Mouse (Mus musculus): ENCODE results near the gene Myo5c. TPM values are rescaled to one million over a fixed set of nuclear protein-coding genes. Genes with fewer than 3 reads are reported as not detected.

The Myo5c gene
- polyA plus RNA-seq, 1 experiment from 2014 or later: 0.21 TPM

- H3K4me3 ChIP-seq: peak overlapping the region; percentile 77
- no peaks in the 10 kb centered on the region for H3K27me3 ChIP-seq
- H3K27ac ChIP-seq: peak overlapping the region; percentile 71
- WGBS: under 1% methylated on average over 49 of the region's 52 CpGs
- H3K9me3 ChIP-seq (replicated peaks): no peaks in the 10 kb centered on the region
- peak overlapping the region; percentile 83 for H3K4me2 ChIP-seq
- peaks cover 18% of the 10 kb centered on the region for H3K4me1 ChIP-seq
- H3K36me3 ChIP-seq (ENCODE audit: poor library complexity, severe bottlenecking): no peaks in the 10 kb centered on the region
- peak; percentile 87 for ATAC-seq
- peak overlapping the region; percentile 82 for H3K9ac ChIP-seq
Measured at GRCm38 (mm10) chr9:75313832-75314516, 82.2 kb downstream of the Myo5c start.

GRCm38 (mm10) chr9:75314517-75315105 is 82.8 kb downstream of the Myo5c start:
- H3K9ac ChIP-seq: peak overlapping the region; percentile 82
- H3K9me3 ChIP-seq (replicated peaks): no peaks in the 10 kb centered on the region
- no peaks in the 10 kb centered on the region for H3K36me3 ChIP-seq (ENCODE audit: poor library complexity, severe bottlenecking)
- H3K27ac ChIP-seq: peak overlapping the region; percentile 71
- ATAC-seq: peak; percentile 28
- peaks cover 18% of the 10 kb centered on the region for H3K4me1 ChIP-seq
- no peaks in the 10 kb centered on the region for H3K27me3 ChIP-seq
- H3K4me3 ChIP-seq: peak overlapping the region; percentile 77
- H3K4me2 ChIP-seq: peak overlapping the region; percentile 83
- 2% methylated on average over 22 of the region's 22 CpGs for WGBS

- H3K36me3 ChIP-seq (ENCODE audit: poor library complexity, severe bottlenecking): no peaks in the 10 kb centered on the region
- H3K9ac ChIP-seq: peak overlapping the region; percentile 82
- peak overlapping the region; percentile 77 for H3K4me3 ChIP-seq
- no peak for ATAC-seq
- H3K27ac ChIP-seq: no peak overlapping the region
- H3K4me2 ChIP-seq: peak overlapping the region; percentile 83
- H3K27me3 ChIP-seq: no peaks in the 10 kb centered on the region
- H3K9me3 ChIP-seq (replicated peaks): no peaks in the 10 kb centered on the region
- 72% methylated on average over 3 of the region's 3 CpGs for WGBS
- H3K4me1 ChIP-seq: peaks cover 18% of the 10 kb centered on the region
Measured at GRCm38 (mm10) chr9:75315238-75315637, 83.4 kb downstream of the Myo5c start.

GRCm38 (mm10) chr9:75316771-75317170 is 85.0 kb downstream of the Myo5c start:
- ATAC-seq: no peak
- whole genome bisulfite sequencing: 87% methylated on average over 6 of the region's 6 CpGs

GRCm38 (mm10) chr9:75318196-75318595 is 86.4 kb downstream of the Myo5c start:
- H3K9me3 ChIP-seq (replicated peaks): no peaks in the 10 kb centered on the region
- no peak for ATAC-seq
- peaks cover 18% of the 10 kb centered on the region for H3K4me1 ChIP-seq
- H3K4me2 ChIP-seq: no peak overlapping the region
- WGBS: 97% methylated on average over 2 of the region's 2 CpGs
- no peak overlapping the region for H3K27ac ChIP-seq
- no peaks in the 10 kb centered on the region for H3K36me3 ChIP-seq (ENCODE audit: poor library complexity, severe bottlenecking)
- no peak overlapping the region for H3K4me3 ChIP-seq
- no peak overlapping the region for H3K9ac ChIP-seq
- no peaks in the 10 kb centered on the region for H3K27me3 ChIP-seq

More at GRCm38 (mm10) chr9:75316771-75317170, 85.0 kb downstream of the Myo5c start:
- no peak overlapping the region for H3K4me3 ChIP-seq
- H3K27ac ChIP-seq: no peak overlapping the region
- H3K9ac ChIP-seq: no peak overlapping the region
- H3K9me3 ChIP-seq (replicated peaks): no peaks in the 10 kb centered on the region
- no peaks in the 10 kb centered on the region for H3K36me3 ChIP-seq (ENCODE audit: poor library complexity, severe bottlenecking)
- no peaks in the 10 kb centered on the region for H3K27me3 ChIP-seq
- H3K4me2 ChIP-seq: no peak overlapping the region
- peaks cover 18% of the 10 kb centered on the region for H3K4me1 ChIP-seq

GRCm38 (mm10) chr9:75319365-75319764 is 87.5 kb downstream of the Myo5c start:
- no peak for ATAC-seq
- 85% methylated on average over 3 of the region's 3 CpGs for WGBS

GRCm38 (mm10) chr9:75322099-75322885 is 90.5 kb downstream of the Myo5c start:
- H3K36me3 ChIP-seq (ENCODE audit: poor library complexity, severe bottlenecking): peaks cover 12% of the 10 kb centered on the region; the same call in 1 of the 2 replicates
- no peak overlapping the region for H3K9ac ChIP-seq
- no peaks in the 10 kb centered on the region for H3K9me3 ChIP-seq (replicated peaks)
- H3K27ac ChIP-seq: no peak overlapping the region
- no peak overlapping the region for H3K4me2 ChIP-seq
- H3K4me1 ChIP-seq: no peaks in the 10 kb centered on the region
- no peak overlapping the region for H3K4me3 ChIP-seq
- ATAC-seq: no peak
- 87% methylated on average over 13 of the region's 13 CpGs for WGBS
- H3K27me3 ChIP-seq: no peaks in the 10 kb centered on the region

More at GRCm38 (mm10) chr9:75319365-75319764, 87.5 kb downstream of the Myo5c start:
- no peak overlapping the region for H3K4me3 ChIP-seq
- no peaks in the 10 kb centered on the region for H3K36me3 ChIP-seq (ENCODE audit: poor library complexity, severe bottlenecking)
- H3K4me1 ChIP-seq: peaks cover 11% of the 10 kb centered on the region
- no peak overlapping the region for H3K4me2 ChIP-seq
- H3K9ac ChIP-seq: no peak overlapping the region
- no peaks in the 10 kb centered on the region for H3K9me3 ChIP-seq (replicated peaks)
- H3K27me3 ChIP-seq: no peaks in the 10 kb centered on the region
- no peak overlapping the region for H3K27ac ChIP-seq

- Histone ChIP-seq H3K4me3 (no peak overlapping the region), H3K27me3 (no peaks in the 10 kb centered on the region), H3K36me3 (ENCODE audit: poor library complexity, severe bottlenecking) (peaks cover 46% of the 10 kb centered on the region), H3K9ac (no peak overlapping the region), H3K9me3 (replicated peaks) (no peaks in the 10 kb centered on the region), H3K4me1 (no peaks in the 10 kb centered on the region), H3K4me2 (no peak overlapping the region), H3K27ac (no peak overlapping the region)
- no peak for ATAC-seq
- WGBS: 97% methylated on average over 3 of the region's 3 CpGs
Measured at GRCm38 (mm10) chr9:75328047-75328446, 96.2 kb downstream of the Myo5c start.

- Histone ChIP-seq H3K9me3 (replicated peaks) (no peaks in the 10 kb centered on the region), H3K27ac (no peak overlapping the region), H3K9ac (no peak overlapping the region), H3K36me3 (ENCODE audit: poor library complexity, severe bottlenecking) (peaks cover 65% of the 10 kb centered on the region), H3K4me2 (no peak overlapping the region), H3K4me1 (no peaks in the 10 kb centered on the region), H3K4me3 (no peak overlapping the region), H3K27me3 (no peaks in the 10 kb centered on the region)
- 88% methylated on average over 8 of the region's 8 CpGs for WGBS
- ATAC-seq: no peak
Measured at GRCm38 (mm10) chr9:75330821-75331220, 99.0 kb downstream of the Myo5c start.

- Histone ChIP-seq H3K9me3 (replicated peaks) (no peaks in the 10 kb centered on the region), H3K4me3 (no peak overlapping the region), H3K4me1 (no peaks in the 10 kb centered on the region), H3K27ac (no peak overlapping the region), H3K27me3 (no peaks in the 10 kb centered on the region), H3K9ac (no peak overlapping the region), H3K4me2 (no peak overlapping the region), H3K36me3 (ENCODE audit: poor library complexity, severe bottlenecking) (peaks cover 91% of the 10 kb centered on the region)
- no peak for ATAC-seq
- WGBS: 87% methylated on average over 4 of the region's 4 CpGs
Measured at GRCm38 (mm10) chr9:75334440-75334839, 102.6 kb downstream of the Myo5c start.

GRCm38 (mm10) chr9:75338016-75338415 is 106.2 kb downstream of the Myo5c start:
- no peaks in the 10 kb centered on the region for H3K27me3 ChIP-seq
- WGBS: 97% methylated on average over 6 of the region's 6 CpGs
- no peak for ATAC-seq
- H3K27ac ChIP-seq: no peak overlapping the region
- H3K36me3 ChIP-seq (ENCODE audit: poor library complexity, severe bottlenecking): peaks cover 81% of the 10 kb centered on the region
- no peaks in the 10 kb centered on the region for H3K9me3 ChIP-seq (replicated peaks)
- no peak overlapping the region for H3K4me2 ChIP-seq
- H3K4me1 ChIP-seq: no peaks in the 10 kb centered on the region
- no peak overlapping the region for H3K4me3 ChIP-seq
- H3K9ac ChIP-seq: no peak overlapping the region

GRCm38 (mm10) chr9:75342433-75342832 is 110.6 kb downstream of the Myo5c start:
- Histone ChIP-seq H3K4me3 (no peak overlapping the region), H3K4me2 (no peak overlapping the region), H3K9ac (no peak overlapping the region), H3K4me1 (no peaks in the 10 kb centered on the region), H3K27ac (no peak overlapping the region), H3K9me3 (replicated peaks) (no peaks in the 10 kb centered on the region), H3K27me3 (no peaks in the 10 kb centered on the region), H3K36me3 (ENCODE audit: poor library complexity, severe bottlenecking) (peaks cover 54% of the 10 kb centered on the region)
- ATAC-seq: no peak
- WGBS: 90% methylated on average over 4 of the region's 4 CpGs
